Mouse (Mus musculus) limb, embryonic 15.5 days (tissue): ENCODE measurements around the gene AU041133. TPM values are rescaled to one million over a fixed set of nuclear protein-coding genes. Genes with fewer than 3 reads are reported as not detected.

Experiments used
- polyA plus RNA-seq: library from polyadenylated mRNA; unstranded; fragments of >200 nt; fragmentation: Nextera tagmentation; extraction: Ambion mirVana; gene quantifications from 2 replicates; pipeline ENCODE4 v1.2.1, GENCODE M21; 2015

AU041133 gene
- polyA plus RNA-seq, 1 experiment from 2014 or later = 5.5 TPM

Other genes starting within 250 kb of the AU041133 start
- gene Zfp781, start 197.5 kb upstream of the AU041133 start, polyA plus RNA-seq = 2.7 and 4.6 TPM in 2 replicates
- 13.4 and 13.7 TPM in 2 replicates for gene Zfp873, start 79.9 kb upstream of the AU041133 start, polyA plus RNA-seq
- gene BC024063, start 44.7 kb upstream of the AU041133 start, polyA plus RNA-seq = 4.9 and 5.0 TPM in 2 replicates
- gene Zfp938, start 113.3 kb downstream of the AU041133 start, polyA plus RNA-seq = 14.0 and 16.6 TPM in 2 replicates
- gene 4932415D10Rik, start 188.6 kb downstream of the AU041133 start, polyA plus RNA-seq = not detected in 2 replicates
- 10.5 and 10.6 TPM in 2 replicates for gene Gm4924, start 226.2 kb downstream of the AU041133 start, polyA plus RNA-seq